Mouse (Mus musculus): Measurements from ENCODE around the gene Gng3.
A peak's percentile ranks its signal among the peaks of the same experiment; 100 is the strongest.

DNA sequence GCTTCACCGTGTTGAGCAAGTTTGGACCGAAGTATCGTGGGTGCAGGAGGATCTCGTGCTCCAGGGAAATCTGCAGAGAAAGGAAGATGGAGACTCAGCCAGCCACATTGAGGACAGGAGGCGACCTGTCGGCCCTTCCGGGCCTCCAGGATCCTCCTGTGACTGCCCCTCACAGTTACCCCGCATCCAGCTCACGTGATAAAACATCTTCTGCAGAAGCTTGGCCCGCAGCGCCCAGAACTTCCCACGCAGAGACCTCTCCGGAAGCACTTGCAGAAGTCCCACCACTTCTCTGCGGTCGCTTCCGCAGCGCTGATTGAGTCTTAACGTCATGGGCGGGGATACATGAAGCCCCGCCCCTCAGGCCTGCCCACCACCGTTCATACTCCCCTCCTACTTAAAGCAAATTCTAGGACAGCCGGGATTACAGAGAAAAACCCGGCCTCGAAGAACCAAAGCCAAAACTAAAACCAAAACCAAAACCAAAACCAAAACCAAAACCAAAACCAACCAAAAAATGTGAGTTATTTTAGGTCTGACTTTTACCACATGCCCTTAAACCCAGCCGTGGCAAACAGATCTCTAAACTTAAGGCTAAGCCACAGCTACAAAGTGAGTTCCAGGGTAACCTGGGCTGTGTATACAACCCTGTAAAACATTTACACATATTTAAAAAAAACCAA, 40.6 kb downstream of the Gng3 start, which contains the start of gene Polr2g:
- TF ChIP-seq CTCF (IDR thresholded peaks at IDR 0.05; ENCODE audit: low read depth) (no peak), EP300 (IDR thresholded peaks at IDR 0.05; ENCODE audit: low read depth) (0 out of 2 replicates have a peak, but pooled peaks have one; percentile 19)

Data from liver, postnatal 0 days (tissue).